Mouse (Mus musculus) C2C12 (cell line): ENCODE measurements around the gene 1520401A03Rik. TPM values are rescaled to one million over a fixed set of nuclear protein-coding genes. Genes with fewer than 3 reads are reported as not detected.

Experiments used
- H3K27me3 ChIP-seq: one replicate; pipeline ENCODE4 v1.6.1; 2011; ENCODE audit not compliant: control insufficient read depth, insufficient read depth, insufficient read length
- H3K36me3 ChIP-seq: one replicate; pipeline ENCODE4 v1.6.1; 2011; ENCODE audit not compliant: control insufficient read depth, insufficient read depth
- H3K4me3 ChIP-seq: one replicate; pipeline ENCODE4 v1.5.1; 2011; ENCODE audit warnings: mild to moderate bottlenecking, control low read depth; ENCODE audit not compliant: poor library complexity, insufficient read depth, severe bottlenecking
- H3K79me2 ChIP-seq: one replicate; pipeline ENCODE4 v1.6.1; 2011; ENCODE audit not compliant: control insufficient read depth, insufficient read depth
- H3K79me3 ChIP-seq: one replicate; pipeline ENCODE4 v1.6.1; 2011; ENCODE audit warnings: low read depth, control low read depth
- H3ac ChIP-seq: one replicate; pipeline ENCODE3; 2011; ENCODE audit warnings: low read depth; ENCODE audit not compliant: control insufficient read depth, insufficient read length
- CEBPB ChIP-seq: IDR thresholded peaks from one replicate; pipeline ENCODE4 v1.6.1; 2011; ENCODE audit warnings: low read depth, mild to moderate bottlenecking, control low read depth, moderate library complexity
- CTCF ChIP-seq: IDR thresholded peaks from one replicate; pipeline ENCODE4 v1.5.1; 2011; ENCODE audit not compliant: control insufficient read depth, insufficient read depth, insufficient read length
- FOSL1 ChIP-seq: IDR thresholded peaks from one replicate; pipeline ENCODE4 v1.8.0; 2011; ENCODE audit warnings: mild to moderate bottlenecking, low read length; ENCODE audit not compliant: poor library complexity, insufficient read depth, severe bottlenecking
- MAX ChIP-seq: IDR thresholded peaks from one replicate; pipeline ENCODE4 v1.6.1; 2011; ENCODE audit warnings: mild to moderate bottlenecking, control low read depth
- MYOD1 ChIP-seq: IDR thresholded peaks from one replicate; pipeline ENCODE4 v1.6.1; 2011; ENCODE audit warnings: low read depth; ENCODE audit not compliant: control insufficient read depth, insufficient read length
- MYOG ChIP-seq: IDR thresholded peaks from one replicate; pipeline ENCODE4 v1.6.1; 2011; ENCODE audit not compliant: control insufficient read depth, insufficient read length; ENCODE audit errors: extremely low read depth
- USF1 ChIP-seq: IDR thresholded peaks from one replicate; pipeline ENCODE4 v1.6.1; 2011; ENCODE audit warnings: low read depth, mild to moderate bottlenecking, control low read depth, moderate library complexity
- polyA plus RNA-seq: library from polyadenylated mRNA; unstranded; fragments of >200 nt; fragmentation: generic; extraction: Trizol; gene quantifications from one replicate; pipeline ENCODE4 v1.2.1, GENCODE M21; 2012; ENCODE audit warnings: missing spikeins

The 1520401A03Rik gene
- polyA plus RNA-seq, 1 experiment: 0.01 TPM

DNA sequence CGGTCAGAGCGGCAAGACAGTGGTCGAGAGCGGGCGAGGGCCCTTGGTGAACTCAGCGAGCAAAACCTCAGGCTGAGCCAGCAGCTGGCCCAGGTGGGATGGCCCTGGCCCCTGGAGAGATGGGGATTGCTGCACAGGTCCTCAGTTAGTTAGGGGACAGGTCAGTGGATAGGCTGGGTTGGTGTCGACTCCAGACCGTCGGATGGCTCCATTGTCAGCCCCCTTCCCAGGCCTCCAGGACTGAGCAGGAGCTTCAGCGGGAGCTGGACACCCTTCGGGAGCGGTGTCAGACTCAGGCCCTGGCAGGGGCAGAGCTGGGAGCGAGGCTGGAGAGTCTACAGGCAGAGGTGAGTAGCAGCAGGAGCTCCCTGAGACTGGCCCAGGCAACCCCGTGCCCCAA, 57.1 kb downstream of the 1520401A03Rik start:
- H3K27me3 ChIP-seq: no peaks in the 10 kb centered on the region
- no peak overlapping the region for H3ac ChIP-seq
- no peak overlapping the region for H3K4me3 ChIP-seq
- H3K79me3 ChIP-seq: no peaks in the 10 kb centered on the region
- peaks cover 44% of the 10 kb centered on the region for H3K36me3 ChIP-seq
- TF ChIP-seq MYOG (no peak), MYOD1 (no peak), USF1 (no peak), FOSL1 (no peak), MAX (no peak), CEBPB (no peak), CTCF (no peak)
- H3K79me2 ChIP-seq: peaks cover 8% of the 10 kb centered on the region

DNA sequence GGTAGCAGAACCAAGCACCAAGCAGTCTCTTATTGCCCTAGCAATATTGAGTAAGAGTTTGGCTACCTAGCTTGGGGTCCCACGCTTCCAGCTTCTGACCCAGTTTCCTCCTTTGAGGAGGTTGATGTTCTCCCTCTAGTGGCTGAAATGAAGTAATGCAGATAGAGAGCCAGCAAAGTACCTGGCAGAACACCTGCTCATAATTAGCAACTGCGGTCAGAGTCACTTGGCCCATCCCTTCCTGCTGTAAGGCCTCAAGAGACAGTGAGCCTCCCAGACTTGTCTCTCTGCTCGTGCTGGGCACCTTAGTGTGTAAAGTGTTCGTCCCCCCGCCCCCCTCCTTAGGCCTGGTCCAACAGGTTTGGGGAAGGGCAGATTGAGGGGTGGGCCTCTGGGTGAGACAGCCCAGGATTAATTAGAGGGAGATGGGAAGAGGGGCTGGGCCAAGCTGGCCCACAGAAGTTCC, 58.0 kb downstream of the 1520401A03Rik start:
- no peak overlapping the region for H3K4me3 ChIP-seq
- no peaks in the 10 kb centered on the region for H3K27me3 ChIP-seq
- TF ChIP-seq CTCF (no peak), MYOD1 (no peak), MAX (no peak), FOSL1 (no peak), CEBPB (no peak)
- no peaks in the 10 kb centered on the region for H3K79me3 ChIP-seq
- peaks cover 35% of the 10 kb centered on the region for H3K36me3 ChIP-seq
- H3ac ChIP-seq: no peak overlapping the region
- no peaks in the 10 kb centered on the region for H3K79me2 ChIP-seq

DNA sequence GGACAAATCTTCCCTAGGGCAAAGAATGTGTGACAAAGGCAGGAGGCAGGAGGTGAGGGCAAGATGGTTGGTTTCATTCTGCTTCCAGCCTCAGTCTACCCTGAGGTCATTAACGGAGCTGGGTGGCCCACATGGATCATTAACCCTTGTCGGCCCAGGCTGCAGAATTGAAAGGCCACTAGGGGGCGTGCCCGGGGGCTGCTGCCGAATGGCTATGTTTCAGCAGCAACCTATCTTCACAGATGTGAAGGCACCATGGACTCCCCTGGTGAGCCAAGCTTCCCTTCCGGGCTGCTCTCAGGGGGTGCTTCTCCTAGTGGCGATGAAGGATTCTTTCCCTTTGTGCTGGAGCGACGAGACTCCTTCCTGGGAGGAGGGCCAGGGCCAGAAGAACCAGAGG, 61.1 kb downstream of the 1520401A03Rik start:
- Histone ChIP-seq H3K36me3 (peaks cover 4% of the 10 kb centered on the region), H3ac (no peak overlapping the region)

DNA sequence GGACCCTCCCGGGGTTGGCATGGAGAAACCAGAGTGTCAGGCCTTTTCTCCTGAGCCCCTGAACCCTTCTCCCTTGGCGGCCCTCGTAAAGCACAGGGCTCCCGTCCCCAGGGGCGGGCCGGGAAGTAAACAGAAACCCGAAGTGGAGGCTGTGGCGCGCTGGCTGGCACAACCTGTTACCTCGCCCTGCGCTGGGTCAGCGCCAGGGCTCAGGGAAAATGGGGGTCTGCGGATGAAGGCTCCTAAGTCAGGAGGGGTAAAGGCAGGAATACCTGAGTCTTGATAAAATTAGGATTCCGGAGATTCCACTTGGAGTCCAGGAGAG, 61.7 kb downstream of the 1520401A03Rik start:
- Histone ChIP-seq H3ac (no peak overlapping the region), H3K36me3 (no peaks in the 10 kb centered on the region), H3K4me3 (no peak overlapping the region), H3K27me3 (no peaks in the 10 kb centered on the region), H3K79me3 (no peaks in the 10 kb centered on the region), H3K79me2 (no peaks in the 10 kb centered on the region)
- TF ChIP-seq MYOD1: no peak
- no peak for TF ChIP-seq CEBPB

More for the DNA sequence above, 61.1 kb downstream of the 1520401A03Rik start:
- Histone ChIP-seq H3K79me2 (no peaks in the 10 kb centered on the region), H3K27me3 (no peaks in the 10 kb centered on the region), H3K79me3 (no peaks in the 10 kb centered on the region), H3K4me3 (no peak overlapping the region)
- TF ChIP-seq CTCF: peak; percentile 20
- no peak for TF ChIP-seq CEBPB
- TF ChIP-seq USF1: no peak

DNA sequence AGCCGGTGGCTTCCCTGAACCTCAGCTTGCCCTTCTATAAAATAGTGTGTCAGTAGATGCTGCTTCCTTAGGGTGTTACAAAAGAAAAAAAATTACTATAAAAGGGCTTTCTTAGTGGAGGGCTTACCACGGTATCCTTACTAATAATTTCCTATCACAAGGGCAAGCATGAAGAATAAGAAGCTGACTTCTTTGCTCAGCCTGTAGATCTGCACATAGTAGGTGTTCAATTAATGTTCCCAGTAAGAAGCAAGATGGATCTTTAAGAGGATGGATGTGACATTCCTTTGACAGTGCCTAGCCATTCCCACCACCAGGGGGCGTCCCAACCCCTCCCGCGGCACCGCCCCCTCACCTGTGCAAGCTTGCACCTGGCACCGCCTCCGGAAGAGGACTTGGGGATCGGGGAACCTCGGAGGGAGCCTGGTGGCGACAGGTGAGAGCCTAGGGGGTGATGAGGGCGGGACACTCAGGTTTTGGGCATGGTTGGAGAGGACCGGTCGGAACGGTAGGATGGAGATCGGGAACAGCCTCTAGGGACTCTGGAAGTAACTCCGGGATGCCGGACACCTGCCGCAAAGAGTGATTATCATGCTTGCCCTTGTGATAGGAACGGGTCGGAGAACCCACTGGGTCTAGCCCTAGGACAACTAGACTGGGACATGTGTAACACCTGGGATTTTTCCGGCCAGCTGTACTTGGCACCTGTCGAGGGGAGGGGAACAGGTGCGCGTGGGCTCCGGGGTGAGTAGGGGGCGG, 62.3 kb downstream of the 1520401A03Rik start, which contains the start of gene Bicdl2:
Gene Bicdl2, plus strand, starts transcription at position 390 of the 759 bp plus-strand sequence.
- peak; percentile 43 for TF ChIP-seq CTCF
- no peak for TF ChIP-seq CEBPB
- Histone ChIP-seq H3K79me2 (no peaks in the 10 kb centered on the region), H3K4me3 (no peak within 1 kb of the TSS), H3ac (no peak within 1 kb of the TSS), H3K79me3 (no peaks in the 10 kb centered on the region), H3K36me3 (no peaks in the 10 kb centered on the region), H3K27me3 (no peaks in the 10 kb centered on the region)

DNA sequence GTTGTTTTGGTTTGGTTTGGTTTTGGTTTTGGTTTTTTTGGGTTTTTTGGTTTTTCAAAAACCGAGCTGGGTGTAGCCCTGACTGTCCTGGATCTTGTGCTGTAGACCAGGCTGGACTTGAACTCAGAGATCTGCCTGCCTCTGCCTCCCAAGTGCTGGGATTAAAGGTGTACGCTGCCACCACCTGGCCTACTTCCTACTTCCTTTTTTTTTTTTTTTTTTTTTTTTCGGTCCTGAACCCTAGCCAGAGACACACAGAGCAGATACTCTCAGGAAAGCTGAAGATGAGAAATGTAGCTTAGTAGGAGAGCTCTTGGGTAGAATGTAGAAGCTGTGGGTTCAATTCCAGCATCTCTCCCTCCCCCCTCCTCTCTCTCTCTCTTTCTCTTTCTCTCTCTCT, 64.1 kb downstream of the 1520401A03Rik start:
- TF ChIP-seq CEBPB (no peak), CTCF (no peak), USF1 (no peak), MYOD1 (no peak), FOSL1 (no peak), MAX (no peak), MYOG (no peak)

More for the DNA sequence above, 64.1 kb downstream of the 1520401A03Rik start:
- no peaks in the 10 kb centered on the region for H3K27me3 ChIP-seq
- no peak overlapping the region for H3K4me3 ChIP-seq
- no peaks in the 10 kb centered on the region for H3K79me2 ChIP-seq
- H3ac ChIP-seq: no peak overlapping the region
- H3K36me3 ChIP-seq: no peaks in the 10 kb centered on the region
- no peaks in the 10 kb centered on the region for H3K79me3 ChIP-seq

Other genes starting within 250 kb of the 1520401A03Rik start
- gene Vmn2r117, start 243.1 kb downstream of the 1520401A03Rik start, polyA plus RNA-seq: not detected
- gene Zfp213, start 158.5 kb downstream of the 1520401A03Rik start, polyA plus RNA-seq: 13.0 TPM
- 5.2 TPM for gene Zfp13, start 123.3 kb downstream of the 1520401A03Rik start, polyA plus RNA-seq
- 0.09 TPM for gene Zscan10, start 121.9 kb downstream of the 1520401A03Rik start, polyA plus RNA-seq
- 0.01 TPM for gene Mmp25, start 77.5 kb downstream of the 1520401A03Rik start, polyA plus RNA-seq
- gene Bicdl2, start 62.3 kb downstream of the 1520401A03Rik start, polyA plus RNA-seq: 0.28 TPM
- 253 TPM for gene Hcfc1r1, start 49.2 kb downstream of the 1520401A03Rik start, polyA plus RNA-seq
- 60.5 TPM for gene Thoc6, start 48.9 kb downstream of the 1520401A03Rik start, polyA plus RNA-seq
- 916 TPM for gene Tnfrsf12a, start 45.3 kb downstream of the 1520401A03Rik start, polyA plus RNA-seq
- gene Cldn6, start 43.5 kb downstream of the 1520401A03Rik start, polyA plus RNA-seq: not detected
- 0.54 TPM for gene Cldn9, start 38.8 kb downstream of the 1520401A03Rik start, polyA plus RNA-seq
- gene Pkmyt1, start 3.6 kb upstream of the 1520401A03Rik start, polyA plus RNA-seq: 14.8 TPM
- 12.5 TPM for gene Paqr4, start 18.1 kb upstream of the 1520401A03Rik start, polyA plus RNA-seq
- 0.05 TPM for gene Kremen2, start 23.1 kb upstream of the 1520401A03Rik start, polyA plus RNA-seq
- 92.5 TPM for gene Flywch1, start 48.8 kb upstream of the 1520401A03Rik start, polyA plus RNA-seq
- gene Flywch2, start 63.3 kb upstream of the 1520401A03Rik start, polyA plus RNA-seq: 0.27 TPM
- 63.8 TPM for gene Srrm2, start 67.7 kb upstream of the 1520401A03Rik start, polyA plus RNA-seq
- 852 TPM for gene Elob, start 106.4 kb upstream of the 1520401A03Rik start, polyA plus RNA-seq
- gene Prss33, start 113.3 kb upstream of the 1520401A03Rik start, polyA plus RNA-seq: not detected
- 0.02 TPM for gene Prss32, start 121.1 kb upstream of the 1520401A03Rik start, polyA plus RNA-seq
- gene Prss41, start 121.4 kb upstream of the 1520401A03Rik start, polyA plus RNA-seq: 0.02 TPM
- not detected for gene Prss21, start 145.3 kb upstream of the 1520401A03Rik start, polyA plus RNA-seq
- not detected for gene Dcpp1, start 158.1 kb upstream of the 1520401A03Rik start, polyA plus RNA-seq
- not detected for gene Dcpp2, start 158.1 kb upstream of the 1520401A03Rik start, polyA plus RNA-seq
- not detected for gene Dcpp3, start 194.7 kb upstream of the 1520401A03Rik start, polyA plus RNA-seq
- gene Sbp, start 218.9 kb upstream of the 1520401A03Rik start, polyA plus RNA-seq: not detected
- gene Sbpl, start 232.5 kb upstream of the 1520401A03Rik start, polyA plus RNA-seq: not detected